Mouse (Mus musculus): ENCODE results near the gene Dock6. TPM values are rescaled to one million over a fixed set of nuclear protein-coding genes. Genes with fewer than 3 reads are reported as not detected.

Dock6 gene
- total and polyA plus RNA-seq, 3 experiments, result 5.0 to 21.3 TPM; not detected in 1

GRCm38 (mm10) chr9:21806976-21807375, 45.5 kb downstream of the Dock6 start:
- Histone ChIP-seq H3K27ac (ENCODE audit: control insufficient read depth, low read depth, low read length) (no peak overlapping the region), H3K9ac (ENCODE audit: control insufficient read depth, low read depth, low read length, poor library complexity, severe bottlenecking) (no peak overlapping the region), H3K4me1 (ENCODE audit: control insufficient read depth in 1 of 2, insufficient read depth in 2 of 2, low read length in 2 of 2) (peaks cover 0 to 3% of the 10 kb centered on the region in 2 experiments; a peak in 1 of 4 replicates), H3K27me3 (ENCODE audit: control insufficient read depth in 1 of 2, insufficient read depth in 2 of 2, low read length in 2 of 2) (no peaks in the 10 kb centered on the region), H3K9me3 (replicated peaks; ENCODE audit: insufficient read depth, low read length) (no peaks in the 10 kb centered on the region), H3K36me3 (ENCODE audit: control insufficient read depth in 1 of 2, insufficient read depth in 2 of 2, low read length in 2 of 2) (no peaks in the 10 kb centered on the region), H3K4me3 (ENCODE audit: control insufficient read depth in 1 of 2, insufficient read depth in 1 of 2, low read depth in 2 of 2, low read length in 2 of 2) (no peak overlapping the region), H3K79me2 (ENCODE audit: control insufficient read depth, insufficient read depth, low read length, poor library complexity) (no peaks in the 10 kb centered on the region)
- no peak for DNase-seq (ENCODE audit: low read depth, low spot score)
- TF ChIP-seq ZKSCAN1 (IDR thresholded peaks at IDR 0.05; ENCODE audit: low read depth, low read length) (no peak), MEF2A (IDR thresholded peaks at IDR 0.05; ENCODE audit: extremely low read depth, insufficient replicate concordance, low read depth, low read length, poor library complexity, severe bottlenecking) (no peak), TAL1 (IDR thresholded peaks at IDR 0.05; ENCODE audit: low read length) (no peak)

- H3K4me3 ChIP-seq (ENCODE audit: control insufficient read depth in 1 of 2, insufficient read depth in 1 of 2, low read depth in 2 of 2, low read length in 2 of 2), result no peak overlapping the region
- no peak overlapping the region for H3K27ac ChIP-seq (ENCODE audit: control insufficient read depth, low read depth, low read length)
- TF ChIP-seq EP300 (IDR thresholded peaks at IDR 0.05; ENCODE audit: low read depth in 1 of 2, low read length in 2 of 2) (no peak), ZC3H11A (IDR thresholded peaks at IDR 0.05; ENCODE audit: low read depth, low read length) (no peak), JUND (IDR thresholded peaks at IDR 0.05; ENCODE audit: low read depth, low read length) (no peak), ZNF384 (IDR thresholded peaks at IDR 0.05; ENCODE audit: low read depth, low read length) (no peak), CHD1 (IDR thresholded peaks at IDR 0.05; ENCODE audit: low read depth, low read length) (no peak), SMC3 (IDR thresholded peaks at IDR 0.05; ENCODE audit: low read depth, low read length) (no peak), MAX (IDR thresholded peaks at IDR 0.05; ENCODE audit: low read length) (no peak), TBP (IDR thresholded peaks at IDR 0.05; ENCODE audit: low read depth, low read length) (no peak), NELFE (IDR thresholded peaks at IDR 0.05; ENCODE audit: low read depth, low read length) (no peak)
- no peak overlapping the region for H3K9ac ChIP-seq (ENCODE audit: control insufficient read depth, low read depth, low read length, poor library complexity, severe bottlenecking)
- no peaks in the 10 kb centered on the region for H3K9me3 ChIP-seq (replicated peaks; ENCODE audit: insufficient read depth, low read length)
- no peaks in the 10 kb centered on the region for H3K27me3 ChIP-seq (ENCODE audit: control insufficient read depth in 1 of 2, insufficient read depth in 2 of 2, low read length in 2 of 2)
- no peak for DNase-seq (ENCODE audit: low read depth, low spot score)
- H3K36me3 ChIP-seq (ENCODE audit: control insufficient read depth in 1 of 2, insufficient read depth in 2 of 2, low read length in 2 of 2), result no peaks in the 10 kb centered on the region
- no peaks in the 10 kb centered on the region for H3K79me2 ChIP-seq (ENCODE audit: control insufficient read depth, insufficient read depth, low read length, poor library complexity)
- peaks cover 0 to 3% of the 10 kb centered on the region in 2 experiments; a peak in 1 of 4 replicates for H3K4me1 ChIP-seq (ENCODE audit: control insufficient read depth in 1 of 2, insufficient read depth in 2 of 2, low read length in 2 of 2)
Observed at GRCm38 (mm10) chr9:21806363-21806762, 46.1 kb downstream of the Dock6 start.

DNA sequence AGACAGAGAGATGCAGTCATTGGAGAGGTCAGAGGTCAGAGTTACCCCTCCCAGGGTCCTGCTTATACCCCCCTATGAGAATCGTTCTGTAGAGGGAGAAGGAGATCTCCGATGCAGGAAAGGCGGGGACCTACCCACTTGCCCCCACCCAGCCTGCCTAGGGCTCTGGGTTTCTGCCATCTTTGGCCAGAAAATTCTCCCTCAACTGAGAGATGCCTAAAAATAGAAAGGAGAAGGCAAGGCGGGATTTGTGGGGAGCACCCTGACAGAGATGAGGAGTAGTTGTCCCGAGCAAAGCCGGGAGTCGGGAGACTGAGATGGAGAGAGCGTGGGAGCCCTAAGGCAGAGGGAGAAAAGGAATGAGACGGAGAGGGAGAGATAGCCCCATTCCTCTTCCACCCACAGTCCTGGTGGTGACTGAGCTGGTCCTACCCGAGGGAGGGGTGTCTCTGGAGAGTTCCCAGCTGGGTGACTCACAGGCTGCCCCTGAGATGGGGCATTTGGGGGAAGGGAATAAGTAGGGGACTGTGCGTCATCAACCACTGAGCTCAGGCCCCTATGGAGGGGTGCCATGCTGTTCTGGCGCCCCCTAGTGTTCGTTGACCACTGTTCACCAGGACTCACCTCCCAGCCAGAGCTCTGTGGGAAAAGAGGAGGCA, 48.3 kb downstream of the Dock6 start:
- Histone ChIP-seq H3K79me2 (ENCODE audit: control insufficient read depth, insufficient read depth, low read length, poor library complexity) (no peaks in the 10 kb centered on the region), H3K4me1 (ENCODE audit: control insufficient read depth in 1 of 2, insufficient read depth in 2 of 2, low read length in 2 of 2) (no peaks in the 10 kb centered on the region), H3K36me3 (ENCODE audit: control insufficient read depth in 1 of 2, insufficient read depth in 2 of 2, low read length in 2 of 2) (no peaks in the 10 kb centered on the region), H3K27ac (ENCODE audit: control insufficient read depth, low read depth, low read length) (no peak overlapping the region), H3K9ac (ENCODE audit: control insufficient read depth, low read depth, low read length, poor library complexity, severe bottlenecking) (peak overlapping the region; percentile 47), H3K4me3 (ENCODE audit: control insufficient read depth in 1 of 2, insufficient read depth in 1 of 2, low read depth in 2 of 2, low read length in 2 of 2) (peak overlapping the region; percentile 35 to 39; a peak in 3 of 4 replicates), H3K27me3 (ENCODE audit: control insufficient read depth in 1 of 2, insufficient read depth in 2 of 2, low read length in 2 of 2) (no peaks in the 10 kb centered on the region), H3K9me3 (replicated peaks; ENCODE audit: insufficient read depth, low read length) (no peaks in the 10 kb centered on the region)
- DNase-seq (ENCODE audit: low read depth, low spot score), result peak; percentile 95
- TF ChIP-seq TBP (IDR thresholded peaks at IDR 0.05; ENCODE audit: low read depth, low read length) (0 out of 2 replicates have a peak, but pooled peaks have one; percentile 8), ELF1 (IDR thresholded peaks at IDR 0.05; ENCODE audit: low read depth, low read length) (no peak), HCFC1 (IDR thresholded peaks at IDR 0.05; ENCODE audit: low read depth, low read length) (peak; percentile 55; the same call in 1 of the 2 replicates), NELFE (IDR thresholded peaks at IDR 0.05; ENCODE audit: low read depth, low read length) (peak; percentile 37), CTCF (IDR thresholded peaks at IDR 0.05 in 2 of 3, conservative IDR thresholded peaks at IDR 0.05 in 1 of 3; ENCODE audit: control insufficient read depth in 1 of 3, insufficient read depth in 1 of 3, low read depth in 2 of 3, low read length in 3 of 3, poor library complexity in 1 of 3, severe bottlenecking in 1 of 3) (peak in 2 of 3 experiments; percentile 100), ZC3H11A (IDR thresholded peaks at IDR 0.05; ENCODE audit: low read depth, low read length) (peak; percentile 98), NRF1 (IDR thresholded peaks at IDR 0.05; ENCODE audit: insufficient read depth, low read depth, low read length, poor library complexity, severe bottlenecking) (no peak), ZMIZ1 (IDR thresholded peaks at IDR 0.05; ENCODE audit: low read depth, low read length) (no peak), MAX (IDR thresholded peaks at IDR 0.05; ENCODE audit: low read length) (0 out of 2 replicates have a peak, but pooled peaks have one; percentile 12), EP300 (IDR thresholded peaks at IDR 0.05; ENCODE audit: low read depth in 1 of 2, low read length in 2 of 2) (no peak), TCF12 (IDR thresholded peaks at IDR 0.05; ENCODE audit: low read depth, low read length) (0 out of 2 replicates have a peak, but pooled peaks have one; percentile 41), ETS1 (IDR thresholded peaks at IDR 0.05; ENCODE audit: low read depth, low read length) (no peak), BHLHE40 (IDR thresholded peaks at IDR 0.05; ENCODE audit: borderline replicate concordance, low read depth, low read length) (peak; percentile 61), MXI1 (IDR thresholded peaks at IDR 0.05; ENCODE audit: low read depth, low read length) (0 out of 2 replicates have a peak, but pooled peaks have one; percentile 10), UBTF (IDR thresholded peaks at IDR 0.05; ENCODE audit: borderline replicate concordance, insufficient read depth, low read depth, low read length) (0 out of 2 replicates have a peak, but pooled peaks have one; percentile 76), GATA1 (IDR thresholded peaks at IDR 0.05; ENCODE audit: low read depth, low read length) (0 out of 2 replicates have a peak, but pooled peaks have one; percentile 29)
